ENCODE assay signal across 8 mouse cellular contexts in genomic region chr3:97157308-97157707, GRCm38 (mm10). TPM values are rescaled to one million over a fixed set of nuclear protein-coding genes. Genes with fewer than 3 reads are reported as not detected.
DNase-seq lines count a peak whose midpoint lies in the region; ATAC-seq lines count a peak whose summit lies in the region.

No protein-coding gene starts in this region.

- no peaks in the 10 kb centered on the region for H3K27me3 ChIP-seq in embryonic facial prominence, embryonic 14.5 days (replicated peaks; ENCODE audit: control insufficient read depth, insufficient read depth, low read length)
- H3K27me3 ChIP-seq in embryonic facial prominence, embryonic 10.5 days (replicated peaks; ENCODE audit: low read depth, poor library complexity, severe bottlenecking): no peaks in the 10 kb centered on the region
- H3K27me3 ChIP-seq in kidney, embryonic 15.5 days: no peaks in the 10 kb centered on the region
- H3K27me3 ChIP-seq in liver, embryonic 13.5 days: no peaks in the 10 kb centered on the region

- peak overlapping the region; percentile 80; the same call in 1 of the 2 replicates for H3K4me2 ChIP-seq in embryonic facial prominence, embryonic 14.5 days (ENCODE audit: low read depth, low read length)
- H3K4me2 ChIP-seq in kidney, embryonic 15.5 days: 0 out of 2 replicates have a peak overlapping the region, but pooled peaks have one; percentile 71
- H3K4me2 ChIP-seq in liver, embryonic 13.5 days: peak overlapping the region; percentile 88; the same call in 1 of the 2 replicates

- no peak for ATAC-seq in embryonic facial prominence, embryonic 14.5 days (ENCODE audit: low read depth)
- ATAC-seq in kidney, embryonic 15.5 days (replicated peaks; ENCODE audit: low FRiP score): no peak
- no peak for ATAC-seq in liver, embryonic 13.5 days (ENCODE audit: low read depth)

- 89% methylated on average over 1 of the region's 1 CpGs for WGBS in embryonic facial prominence, embryonic 14.5 days
- 89% methylated on average over 1 of the region's 1 CpGs for WGBS in embryonic facial prominence, embryonic 10.5 days
- 95% methylated on average over 1 of the region's 1 CpGs for WGBS in kidney, embryonic 15.5 days
- WGBS in liver, embryonic 13.5 days (ENCODE audit: insufficient replicate concordance): 56% methylated on average over 1 of the region's 1 CpGs

- H3K9ac ChIP-seq in embryonic facial prominence, embryonic 14.5 days (ENCODE audit: low read depth, low read length): no peak overlapping the region
- no peak overlapping the region for H3K9ac ChIP-seq in kidney, embryonic 15.5 days
- H3K9ac ChIP-seq in liver, embryonic 13.5 days: no peak overlapping the region

- H3K4me1 ChIP-seq in embryonic facial prominence, embryonic 14.5 days (ENCODE audit: control insufficient read depth, insufficient read depth, low read length): peaks cover 8% of the 10 kb centered on the region; the same call in 1 of the 2 replicates
- H3K4me1 ChIP-seq in embryonic facial prominence, embryonic 10.5 days: peaks cover 16% of the 10 kb centered on the region
- peaks cover 15% of the 10 kb centered on the region for H3K4me1 ChIP-seq in kidney, embryonic 15.5 days
- H3K4me1 ChIP-seq in liver, embryonic 13.5 days (replicated peaks): peaks cover 19% of the 10 kb centered on the region

- no peaks in the 10 kb centered on the region for H3K36me3 ChIP-seq in embryonic facial prominence, embryonic 14.5 days (ENCODE audit: control insufficient read depth, insufficient read depth, low read length)
- no peaks in the 10 kb centered on the region for H3K36me3 ChIP-seq in embryonic facial prominence, embryonic 10.5 days (replicated peaks)
- H3K36me3 ChIP-seq in kidney, embryonic 15.5 days: no peaks in the 10 kb centered on the region
- no peaks in the 10 kb centered on the region for H3K36me3 ChIP-seq in liver, embryonic 13.5 days

- no peak for DNase-seq in embryonic facial prominence, embryonic 14.5 days (ENCODE audit: low spot score)
- no peak for DNase-seq in embryonic facial prominence, embryonic 10.5 days (ENCODE audit: low spot score)
- no peak for DNase-seq in kidney, postnatal 4 days
- DNase-seq in 416B (ENCODE audit: low read depth): peak; percentile 39
- no peak for DNase-seq in liver, embryonic 13.5 days
- no peak for DNase-seq in embryo, embryonic 11 days
- DNase-seq in embryo, embryonic 10 days (ENCODE audit: low spot score): no peak

- H3K9me3 ChIP-seq in embryonic facial prominence, embryonic 14.5 days (ENCODE audit: control insufficient read depth, low read length): no peaks in the 10 kb centered on the region
- no peaks in the 10 kb centered on the region for H3K9me3 ChIP-seq in embryonic facial prominence, embryonic 10.5 days
- H3K9me3 ChIP-seq in kidney, embryonic 15.5 days (replicated peaks): no peaks in the 10 kb centered on the region
- no peaks in the 10 kb centered on the region for H3K9me3 ChIP-seq in liver, embryonic 13.5 days (replicated peaks)

- H3K27ac ChIP-seq in embryonic facial prominence, embryonic 14.5 days (replicated peaks; ENCODE audit: low read depth, low read length): no peak overlapping the region
- H3K27ac ChIP-seq in embryonic facial prominence, embryonic 10.5 days (replicated peaks): no peak overlapping the region
- no peak overlapping the region for H3K27ac ChIP-seq in kidney, embryonic 15.5 days
- H3K27ac ChIP-seq in liver, embryonic 13.5 days: no peak overlapping the region

- no peak overlapping the region for H3K4me3 ChIP-seq in embryonic facial prominence, embryonic 14.5 days (ENCODE audit: low read depth, low read length)
- no peak overlapping the region for H3K4me3 ChIP-seq in embryonic facial prominence, embryonic 10.5 days
- H3K4me3 ChIP-seq in kidney, embryonic 15.5 days (replicated peaks): 0 out of 2 replicates have a peak overlapping the region, but pooled peaks have one; percentile 66
- no peak overlapping the region for H3K4me3 ChIP-seq in liver, embryonic 13.5 days (replicated peaks)

RNA-seq across cellular contexts. Expression of gene Acp6, which starts 1.3 kb away (rescaled TPM):
- polyA plus RNA-seq in embryonic facial prominence, embryonic 14.5 days (2014; fragmentation: Nextera tagmentation; extraction: Ambion mirVana): 31.5 and 35.3 TPM in 2 replicates
- polyA plus RNA-seq in embryonic facial prominence, embryonic 10.5 days (2016; fragmentation: Nextera tagmentation; extraction: Ambion mirVana): 31.0 and 32.6 TPM in 2 replicates
- 53.7 and 55.0 TPM in 2 replicates for polyA plus RNA-seq in kidney, embryonic 15.5 days (2015; fragmentation: Nextera tagmentation; extraction: Ambion mirVana)
- polyA plus RNA-seq in liver, embryonic 13.5 days (2015; fragmentation: Nextera tagmentation; extraction: Ambion mirVana): 19.1 and 22.1 TPM in 2 replicates
